Mouse (Mus musculus): Measurements from ENCODE around the gene Tmem219.

The Tmem219 gene

DNA sequence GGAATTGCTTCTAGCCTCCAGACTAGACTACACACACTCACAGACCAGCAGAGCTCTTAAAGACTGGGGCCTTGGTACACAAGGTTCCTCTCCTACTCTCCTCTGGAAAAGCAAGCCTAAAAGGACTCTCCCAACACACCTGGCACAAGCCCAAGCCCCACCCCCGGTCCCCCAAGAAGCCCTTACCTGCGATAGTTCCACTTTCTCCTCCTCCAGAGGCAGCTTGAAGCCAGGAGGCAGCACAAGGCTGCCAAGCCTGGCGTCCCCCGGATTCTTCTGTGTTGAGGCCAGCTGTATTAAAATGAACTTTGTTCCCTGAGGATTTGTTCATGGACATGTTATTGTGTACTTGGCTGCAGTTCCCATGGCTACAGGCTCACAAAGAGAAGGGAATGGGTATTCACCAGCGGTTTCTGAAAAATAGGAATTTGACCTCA, at the start of gene Tmem219:
TSS of gene Tmem219 (minus strand) at position 294 of the 437 bp plus-strand sequence.
- DNase-seq (ENCODE audit: low spot score in 2 of 2): no peak

DNA sequence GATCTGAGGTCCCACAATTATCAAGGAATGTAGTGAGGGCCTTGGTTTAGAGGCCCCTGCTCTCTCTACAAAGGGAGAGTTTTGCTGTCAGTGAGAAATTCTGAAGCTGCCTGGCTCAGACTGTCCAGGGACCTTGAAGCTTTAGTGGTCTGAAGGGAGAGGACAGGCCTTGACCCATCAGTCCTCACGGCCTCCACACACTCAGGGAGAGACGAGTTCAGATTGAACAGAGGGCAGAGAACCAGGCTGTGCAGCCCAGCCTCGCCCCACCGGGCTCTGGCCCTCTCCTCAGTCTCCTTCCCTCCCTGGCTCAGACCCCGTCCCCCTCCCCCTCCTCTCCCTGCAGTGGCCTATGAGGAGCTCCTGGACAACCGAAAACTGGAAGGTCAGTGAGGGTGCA, 44.6 kb upstream of the Tmem219 start:
- DNase-seq (ENCODE audit: low spot score in 2 of 2): no peak

DNA sequence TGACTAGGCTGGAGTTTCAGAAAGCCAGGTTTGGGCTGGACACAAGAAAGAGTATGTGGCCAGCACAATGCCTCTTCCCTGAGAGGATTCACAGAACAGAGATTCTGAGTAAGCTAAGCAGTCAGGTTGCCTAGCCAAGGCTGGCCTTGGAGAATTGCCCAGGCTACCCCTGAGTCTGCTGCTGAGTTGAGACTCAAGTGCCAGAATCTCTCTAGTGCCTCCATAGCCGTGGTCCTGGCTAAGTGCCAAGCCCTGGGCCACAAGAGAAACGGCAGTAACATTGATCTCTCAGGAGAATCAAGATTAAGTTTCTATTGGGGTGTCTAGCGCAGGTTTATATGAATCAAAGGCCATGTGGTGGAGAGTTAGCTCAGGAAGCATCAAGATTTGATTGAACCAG, 42.9 kb upstream of the Tmem219 start:
- no peak for DNase-seq (ENCODE audit: low spot score in 2 of 2)

DNA sequence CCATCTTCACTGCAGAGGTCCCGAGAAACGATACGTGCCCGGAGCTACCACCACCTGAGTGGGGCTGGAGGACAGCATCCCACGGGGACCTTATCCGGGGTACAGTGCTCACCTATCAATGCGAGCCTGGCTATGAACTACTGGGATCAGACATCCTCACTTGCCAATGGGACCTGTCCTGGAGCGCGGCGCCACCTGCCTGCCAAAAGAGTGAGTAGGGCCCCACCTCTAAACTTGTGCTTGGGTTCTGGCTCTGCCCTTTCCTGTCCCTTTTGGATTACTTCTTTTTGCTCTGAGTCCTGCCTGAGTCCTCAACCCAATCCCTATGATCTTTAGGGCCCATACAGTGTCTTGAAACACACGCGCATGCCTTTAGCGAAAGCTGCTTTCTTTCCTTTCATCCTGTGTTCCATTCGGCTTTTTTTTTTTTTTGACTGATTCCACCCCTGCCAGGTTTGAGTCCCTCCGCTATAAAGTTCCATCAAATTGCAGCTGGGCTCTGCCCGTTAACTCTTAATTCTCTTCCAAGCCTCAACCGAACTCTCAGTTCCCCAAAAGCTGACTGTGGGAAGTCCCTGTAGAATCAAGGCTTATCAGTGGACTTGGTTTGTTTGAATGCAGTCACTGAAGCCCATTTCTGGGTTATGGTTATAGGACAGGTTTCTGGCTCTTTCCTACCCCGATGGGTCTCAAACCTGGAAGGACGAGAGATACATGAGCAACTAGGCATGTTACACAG, 41.0 kb upstream of the Tmem219 start:
- DNase-seq (ENCODE audit: low spot score in 2 of 2): peak; percentile 50 to 57

DNA sequence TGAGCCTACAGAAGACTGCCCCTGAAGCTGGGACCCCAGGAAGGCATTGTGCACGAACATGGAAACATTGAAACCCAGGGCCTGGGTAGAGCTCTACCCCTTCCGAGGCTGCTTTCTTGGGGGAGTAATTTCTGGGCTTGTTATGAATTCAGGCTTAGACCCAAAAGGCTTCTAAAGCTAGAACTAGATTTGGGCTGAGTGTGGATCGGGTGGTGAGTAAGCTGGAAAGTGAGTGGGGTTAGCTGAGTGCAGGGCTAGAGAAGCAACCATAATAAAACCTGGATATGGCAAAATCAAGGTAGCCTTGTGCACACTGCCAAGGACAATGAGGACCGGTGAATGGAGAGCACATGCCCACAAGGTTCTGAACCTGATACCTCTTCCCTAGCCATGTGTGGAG, 39.2 kb upstream of the Tmem219 start:
- DNase-seq (ENCODE audit: low spot score in 2 of 2): no peak

DNA sequence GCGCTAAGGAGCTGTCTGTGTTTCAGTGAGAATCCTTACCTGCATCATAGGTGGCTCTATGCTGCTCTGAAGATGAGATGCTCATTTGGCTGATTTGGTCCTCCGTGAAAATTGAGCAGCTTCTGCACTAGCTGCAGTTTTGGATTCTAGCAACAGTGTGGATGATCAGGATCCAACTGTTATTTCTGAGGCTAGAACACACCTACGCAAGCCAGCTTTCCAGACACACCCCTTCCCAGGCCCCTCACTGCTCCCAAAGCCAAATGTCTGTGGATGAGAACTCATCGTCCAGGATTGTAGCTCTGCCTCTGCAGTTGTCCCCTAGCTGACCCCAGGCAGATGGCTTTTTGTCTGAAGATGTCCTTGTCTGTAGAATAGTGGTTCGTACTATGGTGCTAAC, 38.4 kb upstream of the Tmem219 start:
- DNase-seq (ENCODE audit: low spot score in 2 of 2): no peak

DNA sequence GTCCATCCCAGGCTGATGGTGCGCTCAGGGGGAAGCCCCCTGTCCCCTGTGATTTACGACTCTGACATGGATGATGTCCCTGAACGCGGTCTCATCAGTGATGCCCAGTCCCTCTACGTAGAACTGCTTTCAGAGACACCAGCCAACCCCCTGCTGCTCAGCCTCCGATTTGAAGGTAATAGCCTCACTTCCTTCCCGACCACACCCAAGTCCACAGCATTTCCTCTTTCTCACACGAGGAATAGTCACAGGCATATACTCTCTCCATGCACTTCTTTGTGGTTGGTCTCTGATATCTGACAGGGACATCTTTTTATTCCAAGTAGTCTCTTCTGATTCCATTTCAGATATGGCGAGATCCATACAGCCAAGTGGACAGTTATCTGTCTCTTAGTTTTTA, 37.1 kb upstream of the Tmem219 start:
- DNase-seq (ENCODE audit: low spot score in 2 of 2): no peak

DNA sequence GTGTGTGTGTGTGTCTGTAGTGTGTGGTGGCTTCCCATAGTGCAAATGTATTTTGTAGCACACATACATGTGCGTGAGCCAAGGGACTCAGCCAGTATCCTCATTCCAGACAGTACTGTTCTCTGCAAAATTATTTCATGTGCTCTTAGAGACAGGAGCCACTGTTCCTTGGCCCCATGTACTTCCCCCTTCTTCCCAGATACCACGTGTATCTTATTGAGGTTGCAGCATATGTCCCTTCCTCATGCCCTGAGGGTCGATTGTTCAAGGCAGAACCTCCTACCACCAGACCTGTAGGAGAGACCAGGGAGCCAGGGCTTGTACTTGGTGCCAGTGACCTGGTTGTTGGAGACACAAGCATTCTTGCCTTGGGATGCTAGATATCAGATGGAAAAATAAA, 32.4 kb upstream of the Tmem219 start:
- no peak for DNase-seq (ENCODE audit: low spot score in 2 of 2)

DNA sequence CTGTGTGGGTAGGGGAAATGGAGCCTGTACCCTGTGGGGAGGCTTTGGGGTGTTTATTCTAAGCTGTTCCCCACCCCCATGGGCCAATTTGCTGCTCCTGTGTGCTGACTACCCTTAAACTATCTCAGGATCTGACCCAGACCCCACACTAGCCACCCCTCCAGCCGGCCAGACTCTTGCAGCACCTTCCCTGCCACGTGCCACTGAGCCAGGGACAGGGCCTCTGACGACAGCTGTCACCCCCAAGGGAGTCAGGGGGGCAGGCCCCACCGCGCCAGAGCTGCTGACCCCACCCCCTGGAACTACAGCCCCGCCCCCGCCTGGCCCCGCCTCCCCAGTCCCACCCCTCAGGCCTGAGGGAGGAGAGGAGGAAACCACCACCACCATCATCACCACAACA, 29.9 kb upstream of the Tmem219 start:
- DNase-seq (ENCODE audit: low spot score in 2 of 2): no peak

DNA sequence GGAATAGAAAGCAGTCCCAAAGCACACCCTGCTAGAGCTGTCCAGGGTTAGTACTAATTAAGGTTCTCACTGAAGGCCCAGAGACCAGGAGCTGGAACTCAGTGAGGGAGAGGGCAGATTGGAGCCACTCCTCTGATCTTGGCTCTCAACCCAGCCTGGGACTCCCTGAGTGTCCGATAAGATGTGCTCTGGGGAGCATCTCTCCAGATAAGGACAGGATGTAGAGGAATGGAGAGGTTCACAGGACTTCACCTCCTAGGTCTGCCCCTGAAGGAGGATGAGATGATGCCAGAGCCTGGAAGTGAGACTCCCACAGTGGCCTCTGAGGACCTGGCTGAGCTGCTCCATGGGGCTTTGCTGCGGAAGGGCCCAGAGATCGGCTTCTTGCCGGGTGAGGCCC, 29.0 kb upstream of the Tmem219 start:
- DNase-seq (ENCODE audit: low spot score in 2 of 2): no peak

DNA sequence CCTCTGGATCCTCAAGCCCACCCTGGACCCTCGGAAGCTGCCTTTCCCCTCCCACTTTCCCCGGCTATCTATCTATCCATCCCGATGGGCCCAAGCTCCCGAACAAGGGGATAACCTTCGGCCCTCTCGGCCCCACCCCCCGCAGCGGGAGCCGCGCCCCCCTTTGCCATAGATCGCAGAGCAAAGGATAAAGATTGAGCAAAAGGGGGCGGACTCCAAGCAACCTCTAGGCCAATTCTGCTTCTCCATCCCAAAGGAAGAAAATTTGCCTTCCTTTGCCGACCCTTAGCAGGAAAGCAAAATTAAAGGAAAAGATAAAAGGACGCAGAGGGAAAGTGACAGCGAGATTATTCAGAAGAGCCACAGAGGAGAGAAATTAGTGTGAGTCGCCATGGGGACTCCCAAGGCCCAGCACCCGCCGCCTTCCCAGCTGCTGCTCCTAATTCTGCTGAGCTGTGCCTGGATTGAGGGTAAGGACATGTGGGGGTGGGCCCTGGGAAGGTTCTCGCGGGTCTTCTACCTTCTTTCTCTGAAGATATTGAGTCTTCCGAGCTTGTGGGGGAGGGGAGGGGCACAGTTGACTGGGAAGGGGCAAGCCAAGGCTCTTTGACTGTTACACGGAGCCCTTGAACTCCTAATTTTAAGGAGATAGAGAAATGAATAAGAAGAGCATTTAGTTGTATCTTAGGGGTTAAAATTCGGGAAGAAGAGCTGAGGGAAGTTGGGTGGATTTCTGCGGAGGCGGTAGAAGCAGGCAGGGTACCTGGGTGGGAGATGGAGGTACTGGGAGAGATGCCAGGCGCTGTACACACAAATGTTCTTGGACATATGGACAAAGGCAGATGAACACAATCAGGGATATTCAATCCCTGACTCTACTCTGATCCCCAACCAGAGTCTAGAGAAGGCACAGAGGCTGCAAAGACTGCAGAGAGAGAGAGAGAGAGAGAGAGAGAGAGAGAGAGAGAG, 28.2 kb upstream of the Tmem219 start:
- no peak for DNase-seq (ENCODE audit: low spot score in 2 of 2)

DNA sequence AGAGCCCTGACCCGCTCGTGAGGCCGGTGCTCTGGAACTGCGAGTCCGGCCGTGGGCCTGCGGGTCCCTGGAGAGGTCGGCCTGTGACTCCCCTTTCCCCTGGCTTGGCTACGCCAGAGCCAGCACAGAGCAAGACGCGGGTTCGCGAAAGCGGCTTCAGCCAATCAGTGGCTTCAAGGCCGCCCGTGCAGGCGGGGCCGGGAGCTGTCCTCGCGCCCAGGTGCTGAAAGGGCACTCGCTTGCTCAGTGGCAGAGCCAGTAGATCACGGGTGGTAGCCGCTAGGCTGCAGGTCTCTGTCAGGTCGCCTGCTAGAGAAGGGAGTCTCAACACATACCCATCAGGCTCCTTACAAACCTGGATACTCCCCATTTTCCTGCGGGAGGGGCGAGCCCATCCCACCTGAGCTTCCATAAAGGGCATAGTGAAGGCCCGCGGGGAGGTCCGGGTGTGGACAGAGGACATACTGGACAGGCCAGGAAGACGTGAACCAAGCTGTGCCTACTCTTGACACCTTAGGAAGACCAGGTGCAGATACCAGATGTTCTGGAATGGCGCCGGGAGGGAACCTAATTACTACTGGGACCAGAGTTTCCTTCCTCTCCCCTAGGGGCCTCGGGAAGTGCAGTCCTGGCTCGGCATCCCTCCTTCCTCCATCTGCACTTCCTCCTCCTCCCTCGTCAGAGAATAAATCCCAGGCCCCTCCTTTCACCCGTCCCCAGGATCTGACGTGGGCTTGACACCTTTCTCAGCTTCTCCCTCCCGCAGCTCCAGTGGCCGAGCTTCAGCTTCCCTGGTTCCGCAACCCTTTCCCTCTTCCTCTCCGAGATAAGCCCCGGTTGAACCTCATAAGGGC, 27.3 kb upstream of the Tmem219 start, which contains the start of gene Sez6l2:
TSS of gene Sez6l2 (plus strand) at position 771 of the 854 bp plus-strand sequence.
- peak; percentile 78 for DNase-seq (ENCODE audit: low spot score in 2 of 2)

DNA sequence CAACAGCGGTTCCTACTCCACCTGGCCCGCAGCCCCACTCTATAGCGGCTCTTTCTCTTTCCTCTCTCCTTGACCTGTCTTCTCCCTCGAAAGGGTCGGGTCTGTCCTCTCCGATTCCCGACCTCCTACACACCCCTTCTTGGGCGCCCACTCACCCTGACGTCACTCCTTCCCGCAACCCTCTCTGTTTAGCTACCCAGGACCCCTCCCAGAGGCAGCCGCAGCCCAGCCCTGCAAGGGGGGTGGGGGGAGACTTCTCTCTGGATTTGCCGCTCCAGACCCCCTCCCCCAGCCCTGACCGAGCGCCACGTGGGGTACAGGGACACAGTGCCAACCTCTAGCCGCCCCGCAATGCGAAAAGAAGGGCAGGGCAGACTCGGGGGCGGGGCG, 26.7 kb upstream of the Tmem219 start, which contains the start of gene Asphd1:
TSS of gene Asphd1 (minus strand) at position 180 of the 390 bp plus-strand sequence.
- DNase-seq (ENCODE audit: low spot score in 2 of 2): peak in 1 of 2 experiments; percentile 10

DNA sequence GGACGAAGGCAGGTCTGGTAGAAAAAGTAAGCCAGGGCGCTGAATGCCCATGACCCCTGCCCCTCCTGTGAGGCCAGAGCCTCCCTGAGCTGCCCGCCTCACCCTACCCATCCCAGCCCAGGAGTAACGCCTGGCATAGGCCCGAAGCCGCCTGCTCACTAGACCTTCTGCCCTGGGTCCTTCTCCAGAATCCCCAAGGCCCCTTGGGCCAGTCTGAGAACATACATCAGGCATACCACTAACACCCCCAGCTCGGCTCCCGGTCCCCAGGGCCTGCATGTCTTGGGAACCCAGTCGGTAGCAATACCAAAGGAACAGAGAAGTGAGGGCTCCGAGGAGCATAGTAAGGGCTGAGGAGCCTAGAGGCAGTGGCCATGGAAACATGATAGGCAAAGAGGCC, 25.9 kb upstream of the Tmem219 start:
- DNase-seq (ENCODE audit: low spot score in 2 of 2): no peak

DNA sequence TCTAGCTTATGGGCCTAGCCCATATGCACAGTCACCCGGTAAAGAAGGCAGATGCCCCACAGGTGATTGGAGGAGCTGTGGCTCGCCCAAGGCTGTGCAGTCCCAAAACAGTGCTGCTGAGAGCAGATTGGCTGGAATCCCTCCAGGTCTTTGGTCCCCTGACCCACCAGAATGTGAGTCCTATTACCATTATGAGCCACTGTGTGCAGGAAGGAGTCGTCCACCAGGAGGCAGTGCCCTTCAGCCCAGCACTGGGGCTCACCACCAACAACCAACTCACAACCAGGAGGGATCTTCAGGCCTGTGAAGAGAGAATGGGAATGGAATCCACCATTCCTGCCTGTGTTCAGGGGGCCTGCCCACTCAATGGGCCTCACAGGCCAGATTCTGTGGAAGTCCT, 23.8 kb upstream of the Tmem219 start:
- peak in 1 of 2 experiments; percentile 27 for DNase-seq (ENCODE audit: low spot score in 2 of 2)

DNA sequence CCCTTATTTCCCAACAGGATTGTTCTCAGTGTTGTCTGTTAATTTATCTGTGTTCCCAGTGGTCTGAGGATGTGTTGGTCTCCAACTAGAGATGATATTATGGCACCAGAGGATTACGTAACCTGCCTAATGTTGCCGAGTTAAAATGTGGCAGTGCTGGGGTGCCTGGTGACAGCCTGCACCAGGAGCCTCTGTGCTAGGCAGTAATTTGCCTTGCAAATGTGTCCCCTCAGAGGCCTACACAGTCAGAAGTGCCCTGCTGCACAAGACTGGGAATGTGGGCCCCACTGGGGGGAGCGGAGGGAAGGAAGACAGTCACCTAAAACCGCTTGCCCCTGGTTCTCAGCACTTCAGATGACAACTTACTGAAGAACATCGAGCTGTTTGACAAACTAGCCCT, 19.1 kb upstream of the Tmem219 start:
- no peak for DNase-seq (ENCODE audit: low spot score in 2 of 2)

DNA sequence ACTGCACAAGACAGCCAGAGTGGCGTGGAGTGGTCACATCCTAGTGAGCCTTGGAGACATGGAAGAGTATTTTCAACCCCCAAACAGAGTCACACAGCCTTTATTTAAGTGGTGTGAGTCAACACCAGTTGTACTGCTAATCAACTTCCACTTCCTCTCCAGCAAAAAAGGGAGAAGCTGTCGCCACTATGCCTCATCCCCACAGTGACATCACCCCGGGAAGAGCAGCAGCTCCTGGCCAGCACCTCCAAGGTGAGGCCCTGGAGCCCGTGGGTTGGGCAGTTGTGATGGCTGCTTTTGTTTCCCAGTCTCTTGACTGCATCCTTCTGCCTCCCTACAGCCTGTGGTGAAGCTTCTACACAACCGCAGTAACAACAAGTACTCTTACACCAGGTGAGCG, 18.5 kb upstream of the Tmem219 start:
- DNase-seq (ENCODE audit: low spot score in 2 of 2): no peak

DNA sequence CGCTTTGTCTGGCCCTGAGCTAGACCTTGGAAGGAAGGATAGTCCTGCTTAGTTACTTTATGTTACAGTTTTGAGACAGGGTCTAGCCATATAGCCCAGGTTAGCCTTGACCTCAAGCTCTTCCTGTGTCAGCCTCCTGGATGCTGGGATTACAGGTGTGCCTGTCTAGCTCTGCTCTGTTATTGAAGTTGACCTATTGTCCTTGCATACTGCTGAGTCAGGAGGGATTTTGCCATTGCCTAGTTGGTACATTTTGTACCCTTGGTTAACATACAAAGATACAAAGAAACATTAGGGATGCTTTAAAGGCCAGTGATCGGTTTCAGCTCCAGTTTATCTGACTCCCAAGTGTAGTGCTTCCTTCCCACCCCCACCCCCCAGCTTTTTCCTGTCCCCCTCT, 9.9 kb upstream of the Tmem219 start:
- no peak for DNase-seq (ENCODE audit: low spot score in 2 of 2)

DNA sequence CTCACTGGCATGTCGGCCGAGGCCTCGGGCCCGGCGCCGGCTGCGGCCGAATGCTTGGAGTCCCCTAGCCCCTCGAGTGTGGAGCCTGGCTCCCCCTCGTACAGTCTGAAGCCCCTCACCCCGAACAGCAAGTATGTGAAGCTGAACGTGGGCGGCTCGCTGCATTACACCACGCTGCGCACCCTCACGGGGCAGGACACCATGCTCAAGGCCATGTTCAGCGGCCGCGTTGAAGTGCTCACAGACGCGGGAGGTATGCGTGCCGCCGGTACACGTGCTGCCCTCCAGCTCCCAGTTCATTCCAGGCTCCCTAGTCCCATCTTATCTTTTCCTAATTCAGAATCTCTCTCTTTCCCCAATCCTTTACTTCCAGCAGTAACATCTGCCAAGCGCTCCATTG, 6.3 kb upstream of the Tmem219 start:
- no peak for DNase-seq (ENCODE audit: low spot score in 2 of 2)

DNA sequence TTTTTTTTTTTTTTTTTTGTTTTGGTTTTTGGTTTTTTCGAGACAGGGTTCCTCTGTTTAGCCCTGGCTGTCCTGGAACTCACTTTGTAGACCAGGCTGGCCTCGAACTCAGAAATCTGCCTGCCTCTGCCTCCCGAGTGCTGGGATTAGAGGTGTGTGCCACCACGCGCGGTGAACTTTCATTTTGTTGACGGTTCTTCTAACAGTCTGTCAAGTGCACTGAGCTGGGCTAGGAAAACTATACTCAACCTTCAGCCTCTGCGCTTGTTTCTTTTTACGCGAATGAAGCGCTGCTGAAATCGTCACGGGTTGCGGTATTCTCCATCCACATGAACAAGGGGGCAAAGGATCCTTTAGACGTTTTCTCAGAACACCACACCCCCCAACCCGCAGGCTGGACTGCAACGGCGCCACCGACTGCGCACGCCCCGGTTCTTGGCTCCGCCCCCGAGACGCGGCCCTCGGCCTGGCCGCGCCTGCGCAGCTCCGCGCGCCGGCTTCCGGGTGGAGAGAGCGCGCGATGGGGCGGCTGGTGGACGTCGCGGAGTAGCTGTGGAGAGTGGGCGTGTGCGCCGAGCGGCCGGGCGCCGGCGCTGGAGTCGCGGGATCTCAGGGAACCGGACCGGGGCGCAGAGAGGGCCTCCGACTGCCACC, 5.8 kb upstream of the Tmem219 start, which contains the start of gene Kctd13:
TSS of gene Kctd13 (plus strand) at position 496 of the 654 bp plus-strand sequence.
- DNase-seq (ENCODE audit: low spot score in 2 of 2): peak; percentile 93

DNA sequence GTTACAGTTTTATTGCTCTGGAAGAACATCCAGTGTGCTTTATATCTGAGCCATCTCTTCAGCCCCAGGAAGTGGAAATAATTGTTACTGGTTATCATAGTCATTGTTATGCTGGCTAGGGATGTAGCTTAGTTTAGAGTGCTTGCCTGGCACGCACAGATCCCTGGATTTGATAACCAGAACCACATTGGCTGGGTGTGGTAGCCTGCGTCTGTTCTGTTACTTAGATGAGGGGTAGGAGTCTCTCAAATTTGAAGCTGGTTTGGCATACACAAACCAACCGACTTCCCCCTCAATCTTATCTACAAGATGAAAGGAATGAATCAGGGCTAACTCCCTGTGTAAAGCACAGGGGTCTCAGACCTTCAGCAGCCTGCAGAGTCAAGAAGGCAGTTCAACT, 3.6 kb upstream of the Tmem219 start:
- no peak for DNase-seq (ENCODE audit: low spot score in 2 of 2)

Data from spleen, postnatal 36 days (tissue).